Mouse (Mus musculus) olfactory bulb, adult 2 months (tissue): Measurements from ENCODE around the gene Phf7. TPM values are rescaled to one million over a fixed set of nuclear protein-coding genes. Genes with fewer than 3 reads are reported as not detected.

Experiments
- H3K27ac ChIP-seq: fragments of 200-500 bp; 2 replicates; pipeline ENCODE4 v1.5.1; 2012; ENCODE audit warnings: low read depth, low read length; ENCODE audit not compliant: insufficient read depth
- H3K4me1 ChIP-seq: fragments of 200-500 bp; 2 replicates; pipeline ENCODE4 v1.6.1; 2012; ENCODE audit warnings: low read length; ENCODE audit not compliant: control insufficient read depth, insufficient read depth
- H3K4me3 ChIP-seq: fragments of 200-500 bp; 2 replicates; pipeline ENCODE4 v1.5.1; 2012; ENCODE audit warnings: mild to moderate bottlenecking, low read depth, low read length, moderate library complexity; ENCODE audit not compliant: insufficient read depth
- CTCF ChIP-seq: fragments of 200-500 bp; IDR thresholded peaks from 2 replicates; pipeline ENCODE4 v1.5.1; 2012; ENCODE audit warnings: low read depth, mild to moderate bottlenecking, low read length, moderate library complexity; ENCODE audit not compliant: insufficient read depth
- POLR2A ChIP-seq: fragments of 200-500 bp; IDR thresholded peaks from 2 replicates; pipeline ENCODE4 v1.6.1; 2012; ENCODE audit warnings: mild to moderate bottlenecking, low read depth, low read length, moderate library complexity; ENCODE audit not compliant: insufficient read depth
- WGBS: fragments of 180-500 bp; shearing (Covaris S2); methylation state at CpG from one replicate; pipeline ENCODE4 v1.1.7; 2018; 5-methylcytosine and 5-hydroxymethylcytosine counted together
- polyA plus RNA-seq: library from polyadenylated mRNA; stranded (reverse); fragments of >200 nt; gene quantifications from 2 replicates; pipeline ENCODE4 v1.2.4, GENCODE M21; 2012; ENCODE audit warnings: low replicate concordance; ENCODE audit not compliant: missing spikeins, insufficient read depth, insufficient read length

Gene Phf7
- polyA plus RNA-seq, 1 experiment: not detected

- no peak overlapping the region for H3K4me3 ChIP-seq
- TF ChIP-seq CTCF (no peak), POLR2A (no peak)
- H3K27ac ChIP-seq: no peak overlapping the region
- 97% methylated on average over 3 of the region's 3 CpGs for WGBS
- H3K4me1 ChIP-seq: peaks cover 9% of the 10 kb centered on the region
Measured at GRCm38 (mm10) chr14:31214684-31215083, 36.4 kb downstream of the Phf7 start.

- Histone ChIP-seq H3K4me1 (peaks cover 9% of the 10 kb centered on the region), H3K4me3 (no peak overlapping the region), H3K27ac (no peak overlapping the region)
- TF ChIP-seq POLR2A: no peak
- no peak for TF ChIP-seq CTCF
- 78% methylated on average over 8 of the region's 8 CpGs for WGBS
Measured at GRCm38 (mm10) chr14:31213868-31214267, 37.2 kb downstream of the Phf7 start.

GRCm38 (mm10) chr14:31212499-31212898, 38.6 kb downstream of the Phf7 start:
- 88% methylated on average over 3 of the region's 3 CpGs for WGBS
- H3K27ac ChIP-seq: no peak overlapping the region
- peaks cover 5% of the 10 kb centered on the region for H3K4me1 ChIP-seq
- TF ChIP-seq CTCF (no peak), POLR2A (no peak)
- H3K4me3 ChIP-seq: no peak overlapping the region

- no peak for TF ChIP-seq POLR2A
- TF ChIP-seq CTCF: no peak
- Histone ChIP-seq H3K4me3 (no peak overlapping the region), H3K27ac (no peak overlapping the region), H3K4me1 (peaks cover 10% of the 10 kb centered on the region)
- WGBS: 93% methylated on average over 6 of the region's 6 CpGs
Measured at GRCm38 (mm10) chr14:31211854-31212253, 39.3 kb downstream of the Phf7 start.

GRCm38 (mm10) chr14:31209133-31209557, 42.0 kb downstream of the Phf7 start:
- no peak overlapping the region for H3K4me3 ChIP-seq
- WGBS: 82% methylated on average over 4 of the region's 4 CpGs

GRCm38 (mm10) chr14:31208084-31208483, 43.0 kb downstream of the Phf7 start, which contains the start of gene Tnnc1:
Gene Tnnc1, plus strand, starts transcription at chr14:31208312.
- TF ChIP-seq CTCF (no peak), POLR2A (no peak)
- peaks cover 14% of the 10 kb centered on the region for H3K4me1 ChIP-seq
- peak within 1 kb of the TSS; percentile 94 for H3K27ac ChIP-seq
- H3K4me3 ChIP-seq: peak within 1 kb of the TSS; percentile 98
- 84% methylated on average over 2 of the region's 2 CpGs for WGBS

More at GRCm38 (mm10) chr14:31209133-31209557, 42.0 kb downstream of the Phf7 start:
- Histone ChIP-seq H3K27ac (no peak overlapping the region), H3K4me1 (peaks cover 14% of the 10 kb centered on the region)
- TF ChIP-seq POLR2A: no peak
- TF ChIP-seq CTCF: no peak

- peaks cover 14% of the 10 kb centered on the region for H3K4me1 ChIP-seq
- no peak for TF ChIP-seq CTCF
- no peak for TF ChIP-seq POLR2A
- WGBS: 69% methylated on average over 13 of the region's 13 CpGs
- peak overlapping the region; percentile 98 for H3K4me3 ChIP-seq
- peak overlapping the region; percentile 94 for H3K27ac ChIP-seq
Measured at GRCm38 (mm10) chr14:31207070-31207830, 43.9 kb downstream of the Phf7 start.

- Histone ChIP-seq H3K4me3 (peak overlapping the region; percentile 98), H3K27ac (peak overlapping the region; percentile 94), H3K4me1 (peaks cover 14% of the 10 kb centered on the region)
- under 1% methylated on average over 46 of the region's 48 CpGs for WGBS
- TF ChIP-seq CTCF: no peak
- peak; percentile 79 for TF ChIP-seq POLR2A
Measured at GRCm38 (mm10) chr14:31206472-31206981, 44.6 kb downstream of the Phf7 start.
